Mouse (Mus musculus): ENCODE results near the gene Trpv4.

The Trpv4 gene

DNA sequence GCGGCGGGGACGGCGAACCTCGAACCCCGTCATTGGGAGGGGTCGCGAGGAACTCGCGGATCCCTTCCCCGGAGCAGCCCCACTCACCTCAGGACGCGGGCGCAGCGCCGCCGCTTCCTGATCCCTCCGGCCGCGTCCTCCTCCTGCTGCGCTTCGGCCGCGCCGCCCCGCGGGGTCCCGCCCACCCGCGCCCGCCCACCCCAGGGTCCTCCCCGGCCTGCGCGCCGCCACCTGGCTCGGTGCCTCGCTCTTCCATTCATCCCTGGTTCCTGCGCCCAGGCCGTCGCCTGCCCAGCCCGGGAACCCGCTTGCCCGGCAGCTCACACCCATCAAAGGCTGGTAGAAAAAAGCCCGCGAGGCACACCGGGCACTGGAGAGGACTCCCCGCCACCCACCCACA lies at the start of gene Trpv4:
TSS of gene Trpv4 (minus strand) at position 167 of the 400 bp plus-strand sequence.
- DNase-seq (ENCODE audit: low spot score), result no peak

DNA sequence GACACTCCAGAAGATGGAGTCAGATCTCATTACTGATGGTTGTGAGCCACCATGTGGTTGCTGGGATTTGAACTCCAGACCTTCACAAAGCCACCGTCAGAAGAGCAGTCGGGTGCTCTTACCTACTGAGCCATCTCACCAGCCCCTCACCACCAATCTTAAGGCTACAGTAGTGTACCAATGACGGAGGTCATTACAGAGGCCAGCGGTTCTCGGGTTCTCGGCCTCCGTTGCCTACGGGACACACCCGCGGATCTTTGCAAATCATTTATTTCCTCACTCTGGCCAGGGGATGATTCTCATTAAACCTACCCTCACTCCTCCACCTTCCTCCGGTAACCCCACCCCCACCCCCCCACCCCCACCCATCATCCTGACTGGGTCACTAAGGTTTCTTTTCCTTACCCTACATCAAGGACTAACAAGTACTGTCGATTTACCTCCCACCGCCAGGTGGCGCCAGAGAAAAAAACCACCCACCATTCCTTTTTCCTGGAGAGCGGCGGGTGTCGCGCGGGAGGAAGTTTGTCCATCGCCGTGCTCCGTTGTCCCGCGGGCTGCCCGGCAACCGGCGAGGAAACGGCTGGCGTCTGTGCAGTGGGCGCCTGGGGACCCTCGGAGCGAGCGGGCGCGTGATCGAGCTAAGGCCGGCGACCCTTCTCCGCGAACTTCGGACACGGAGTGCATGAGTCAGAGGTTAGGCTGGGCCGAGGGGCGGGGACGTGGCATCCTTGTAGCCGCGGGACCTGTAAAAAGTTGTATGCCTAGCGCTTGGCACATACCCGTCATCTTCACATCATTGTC lies 49.2 kb upstream of the Trpv4 start, which contains the start of gene Tchp:
TSS of gene Tchp (plus strand) at position 496 of the 804 bp plus-strand sequence.
- peak; percentile 93 for DNase-seq (ENCODE audit: low spot score)

DNA sequence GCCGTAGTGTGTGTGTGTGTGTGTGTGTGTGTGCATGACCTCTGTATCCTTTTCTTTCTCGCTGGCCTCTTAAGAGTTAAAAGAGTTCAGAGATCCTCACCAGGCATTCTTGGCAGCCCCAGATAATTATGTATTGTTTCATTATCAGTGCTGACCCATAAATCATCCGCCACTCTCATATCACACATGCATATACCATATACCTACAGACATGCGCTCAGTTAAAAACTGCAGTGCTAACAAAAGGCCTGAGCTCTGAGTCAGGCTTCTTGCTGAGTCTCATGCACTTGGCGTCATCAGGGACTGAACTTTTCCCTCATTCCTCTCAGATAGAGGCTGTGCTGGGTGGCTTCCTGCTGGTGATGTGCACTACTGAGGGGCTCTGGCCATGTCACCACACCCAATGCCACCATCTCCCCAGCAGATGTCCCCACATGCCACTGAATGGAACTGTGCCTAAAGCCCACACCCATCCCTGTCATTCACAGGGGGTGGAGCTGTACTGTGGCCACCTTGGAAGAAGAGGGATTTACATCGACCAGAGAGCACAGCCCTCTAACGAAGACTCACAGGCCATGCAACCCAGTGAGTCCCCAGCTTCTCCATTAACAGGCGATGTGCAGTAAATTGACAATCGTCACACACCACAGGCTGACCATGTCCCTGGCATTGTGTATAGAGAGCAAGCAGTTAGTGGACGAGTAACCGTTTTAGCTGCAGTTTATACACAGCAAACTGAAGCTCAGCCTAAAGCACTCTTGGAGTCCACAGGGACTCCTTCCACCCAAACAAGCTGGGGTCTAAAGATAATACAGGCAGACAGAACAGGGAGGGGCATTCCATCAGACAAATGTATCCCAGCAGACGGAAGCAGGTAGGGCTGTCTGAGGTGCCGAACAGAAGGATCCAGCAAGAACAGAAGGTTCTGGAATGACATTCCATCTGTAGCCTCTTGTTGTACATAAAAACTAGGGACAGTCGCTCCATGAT lies 44.5 kb upstream of the Trpv4 start:
- peak; percentile 37 for DNase-seq (ENCODE audit: low spot score)

DNA sequence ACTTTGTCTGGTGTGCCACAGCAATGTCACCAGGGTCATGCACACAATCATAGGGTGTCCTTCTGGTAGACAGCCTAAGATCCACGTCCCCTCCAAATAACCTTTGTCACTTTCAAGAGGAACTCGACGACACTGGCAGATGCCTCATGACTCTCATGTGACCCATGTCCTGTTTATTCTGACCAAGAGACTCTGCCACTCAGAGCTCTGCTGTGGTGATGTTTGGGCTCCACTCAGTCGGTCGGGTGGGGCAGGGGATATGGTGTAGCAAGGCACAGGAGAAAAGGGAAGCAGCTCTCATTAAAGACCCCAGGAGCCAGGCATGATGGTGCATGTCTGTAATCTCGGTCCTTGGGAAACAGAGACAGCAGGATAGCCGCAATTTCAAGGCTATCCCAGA lies 40.8 kb upstream of the Trpv4 start:
- peak; percentile 60 for DNase-seq (ENCODE audit: low spot score)

DNA sequence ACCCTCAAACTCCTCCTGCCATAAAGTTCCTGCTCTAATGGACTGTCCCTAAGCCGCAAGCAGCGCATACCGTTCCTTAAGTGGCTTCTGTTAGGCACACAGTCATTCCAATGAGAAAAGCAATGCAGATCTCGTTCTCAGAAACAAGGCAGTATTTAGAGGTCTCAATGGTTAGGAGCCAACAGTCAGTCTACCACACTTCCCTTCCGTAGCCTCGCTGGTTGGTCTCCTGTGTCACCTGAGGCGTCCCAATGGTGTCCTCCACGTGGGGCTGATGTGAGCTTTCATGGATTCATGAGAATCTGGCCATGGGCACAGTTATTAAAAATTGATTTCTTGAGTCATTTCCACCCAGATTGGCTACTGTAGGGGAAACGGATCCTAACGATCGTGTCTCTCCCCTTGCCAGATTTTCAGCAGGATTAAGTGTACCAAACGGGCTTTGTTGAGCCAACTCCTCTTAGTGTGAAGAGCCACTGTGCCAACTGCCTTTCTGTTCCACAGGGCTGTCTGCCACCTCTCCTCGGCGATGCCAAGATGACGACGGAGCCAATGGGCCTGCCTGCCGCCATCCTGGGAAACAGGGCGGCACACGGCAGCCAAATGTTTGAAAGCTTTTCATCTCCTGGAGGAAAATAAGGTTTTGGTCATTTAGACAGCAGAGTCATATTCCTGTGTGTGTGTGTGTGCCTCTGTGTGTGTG lies 40.0 kb upstream of the Trpv4 start:
- no peak for DNase-seq (ENCODE audit: low spot score)

DNA sequence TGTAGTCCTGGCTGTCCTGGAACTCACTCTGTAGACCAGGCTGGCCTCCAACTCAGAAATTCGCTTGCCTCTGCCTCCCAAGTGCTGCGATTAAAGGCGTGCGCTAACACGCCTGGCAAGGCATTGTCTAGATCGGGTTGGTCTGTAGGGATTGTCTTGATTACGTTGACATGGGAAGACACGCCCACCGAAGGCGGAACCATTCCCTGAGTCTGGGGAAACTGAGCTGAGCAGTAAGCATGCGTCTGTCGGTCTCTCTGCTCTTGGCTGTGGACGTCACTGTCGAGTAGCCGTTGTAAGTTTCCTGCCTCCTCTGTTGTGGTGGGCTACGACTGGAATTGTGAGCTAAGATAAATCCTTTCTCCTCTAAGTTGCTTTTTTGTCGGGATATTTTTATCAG lies 38.7 kb upstream of the Trpv4 start:
- no peak for DNase-seq (ENCODE audit: low spot score)

DNA sequence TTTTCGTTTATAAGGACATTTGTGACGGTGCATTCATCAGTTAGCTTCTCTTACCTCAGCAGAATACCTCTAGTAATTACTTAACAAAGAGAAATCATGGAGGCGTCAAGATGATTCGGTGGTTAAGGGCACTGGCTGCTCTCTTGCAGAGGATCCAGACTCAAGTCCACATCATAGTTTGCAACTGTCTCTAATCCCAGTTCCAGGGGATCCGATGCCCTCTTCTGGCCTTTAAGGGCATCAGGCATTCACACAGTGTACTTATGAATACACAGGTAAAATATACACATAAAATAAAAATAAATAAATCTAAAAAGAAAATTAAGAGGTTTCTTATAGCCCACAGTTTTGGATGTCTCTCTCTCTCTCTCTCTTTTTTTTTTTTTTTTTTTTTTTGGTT lies 37.6 kb upstream of the Trpv4 start:
- no peak for DNase-seq (ENCODE audit: low spot score)

DNA sequence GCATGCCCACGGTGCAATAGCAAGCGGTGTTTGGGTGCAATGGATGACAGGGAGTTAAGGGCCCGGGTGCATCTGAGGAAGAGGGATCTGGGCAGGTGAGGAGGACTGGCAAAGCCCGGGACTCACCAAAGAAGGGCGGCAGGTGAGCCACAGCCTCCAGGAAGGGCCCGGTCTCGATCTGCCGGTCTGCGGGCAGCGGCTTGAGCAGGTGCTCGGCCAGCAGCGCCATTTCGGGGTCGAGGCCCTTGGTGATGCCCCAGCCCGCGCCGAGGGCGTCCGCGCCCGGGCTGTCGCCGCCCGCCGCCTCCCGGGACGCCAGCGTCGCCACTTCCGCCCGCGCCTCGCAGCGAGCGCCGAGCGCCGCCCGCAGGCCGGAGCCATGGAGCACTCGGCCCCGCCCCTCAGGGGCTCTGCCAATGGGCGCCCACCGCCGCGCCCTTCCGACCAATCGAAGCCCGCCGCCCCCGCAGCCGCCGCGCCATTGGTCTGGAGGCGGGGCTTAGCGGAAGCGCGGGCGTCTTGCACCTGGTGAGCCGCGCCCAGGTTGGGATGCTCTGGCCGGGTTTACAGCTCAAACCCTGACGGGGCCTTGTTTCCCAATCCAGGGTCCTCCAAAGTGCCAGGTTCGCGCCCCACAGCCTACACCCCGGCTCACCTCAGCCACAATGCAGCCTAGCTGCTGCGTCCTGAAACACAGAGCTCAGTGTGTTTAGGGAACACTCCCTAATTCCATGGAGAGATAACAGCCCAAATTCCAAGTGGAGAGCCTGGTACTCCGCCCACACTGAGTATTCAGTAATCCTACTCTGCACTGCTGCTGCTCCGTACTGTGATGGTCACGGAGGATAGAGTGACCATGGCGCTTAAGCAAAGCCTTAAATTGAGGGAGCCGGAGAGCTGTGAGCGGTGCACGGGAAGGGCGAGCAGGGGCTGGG lies 32.7 kb upstream of the Trpv4 start, which contains the start of gene Gltp:
TSS of gene Gltp (minus strand) at position 352 of the 935 bp plus-strand sequence.
- peak; percentile 89 for DNase-seq (ENCODE audit: low spot score)

DNA sequence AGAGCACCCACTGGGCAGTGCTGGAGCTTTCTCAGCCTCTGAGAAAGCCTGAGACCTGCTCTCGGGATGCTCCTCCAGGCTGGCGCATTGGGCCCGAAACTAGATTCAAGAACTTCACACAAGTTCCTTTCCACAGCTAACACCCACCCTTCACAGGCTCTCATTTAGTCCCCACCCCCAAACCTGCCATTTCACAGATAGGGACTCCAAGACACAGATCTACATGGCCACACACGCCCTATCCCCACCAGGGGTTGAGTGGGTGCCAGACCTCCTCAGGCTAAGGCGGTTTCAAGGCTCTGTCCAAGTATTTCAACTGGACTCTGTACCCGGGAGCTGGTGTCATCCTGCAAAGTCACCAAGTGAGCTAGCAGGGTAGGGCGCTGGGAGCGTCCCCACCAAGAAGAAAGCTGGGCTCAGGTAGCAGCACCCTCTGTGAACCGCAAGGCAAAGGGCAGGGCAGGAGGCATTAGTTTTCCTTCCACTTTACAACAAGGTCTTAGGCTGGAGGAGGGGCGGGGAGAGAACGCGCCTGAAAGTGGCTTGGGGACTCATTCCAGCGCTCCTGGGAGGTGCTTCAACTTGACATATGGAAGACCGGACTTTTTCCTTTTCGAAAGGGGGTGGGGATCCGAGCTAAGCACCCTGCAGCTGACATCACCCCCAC lies 31.6 kb upstream of the Trpv4 start:
- DNase-seq (ENCODE audit: low spot score), result peak; percentile 63

DNA sequence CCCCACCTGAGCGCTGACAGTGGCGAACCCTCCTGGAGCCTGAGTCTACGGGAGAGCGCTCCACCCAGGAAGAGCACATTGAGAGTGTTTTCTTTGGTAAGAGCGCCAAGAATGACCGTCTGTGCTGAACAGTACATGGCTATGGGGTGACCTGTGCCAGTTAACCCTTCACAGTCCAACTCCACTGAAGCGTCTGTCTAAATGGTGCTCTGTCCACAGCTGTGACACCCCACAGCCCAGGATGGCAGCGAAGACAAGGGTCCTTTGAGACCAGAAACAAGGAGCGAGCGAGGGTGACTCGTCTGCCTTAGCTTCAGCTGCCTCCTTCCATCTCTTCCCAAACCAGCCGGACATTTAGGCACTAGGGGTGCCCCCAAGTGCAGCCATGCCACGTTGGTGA lies 30.5 kb upstream of the Trpv4 start:
- DNase-seq (ENCODE audit: low spot score), result no peak

DNA sequence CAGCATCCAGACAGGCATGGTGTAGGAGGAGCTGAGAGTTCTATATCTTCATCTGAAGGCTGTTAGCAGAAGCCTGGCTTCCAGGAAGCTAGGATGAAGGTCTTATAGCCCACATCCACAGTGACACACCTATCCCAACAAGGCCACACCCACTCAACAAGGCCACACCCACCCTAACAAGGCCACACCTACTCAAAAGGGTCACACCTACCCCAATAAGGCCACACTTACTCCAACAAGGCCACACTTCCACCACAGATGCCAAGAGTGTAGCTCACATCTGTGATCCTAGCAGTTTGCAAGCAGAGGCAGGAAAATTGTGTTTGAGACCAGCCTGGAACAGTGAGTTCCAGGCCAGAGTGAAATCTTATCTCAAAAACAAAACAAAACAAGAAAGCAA lies 29.7 kb upstream of the Trpv4 start:
- no peak for DNase-seq (ENCODE audit: low spot score)

DNA sequence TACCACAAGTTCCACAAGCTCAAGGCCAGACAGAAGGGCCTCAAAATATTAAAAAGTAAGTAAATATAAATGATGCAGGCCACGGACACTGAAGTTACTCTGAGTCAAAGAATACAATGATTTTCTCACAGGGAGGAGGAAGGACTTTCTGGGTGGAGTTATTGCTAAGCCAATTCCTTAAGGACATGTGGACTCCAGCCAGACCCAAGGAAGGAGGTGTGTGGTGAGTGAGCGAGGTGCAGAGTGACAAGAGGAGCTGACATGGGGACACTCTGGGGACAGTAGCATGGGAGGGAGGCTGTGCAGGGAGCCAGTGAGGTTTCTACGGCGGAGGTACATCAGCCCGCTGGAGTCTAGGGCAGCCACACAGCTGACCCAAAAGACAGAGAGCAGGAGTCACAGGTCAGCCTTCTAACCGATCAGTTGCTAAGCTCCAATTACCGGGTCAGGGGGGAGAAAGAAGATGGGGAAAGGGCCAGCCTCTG lies 28.5 kb upstream of the Trpv4 start:
- DNase-seq (ENCODE audit: low spot score), result no peak

DNA sequence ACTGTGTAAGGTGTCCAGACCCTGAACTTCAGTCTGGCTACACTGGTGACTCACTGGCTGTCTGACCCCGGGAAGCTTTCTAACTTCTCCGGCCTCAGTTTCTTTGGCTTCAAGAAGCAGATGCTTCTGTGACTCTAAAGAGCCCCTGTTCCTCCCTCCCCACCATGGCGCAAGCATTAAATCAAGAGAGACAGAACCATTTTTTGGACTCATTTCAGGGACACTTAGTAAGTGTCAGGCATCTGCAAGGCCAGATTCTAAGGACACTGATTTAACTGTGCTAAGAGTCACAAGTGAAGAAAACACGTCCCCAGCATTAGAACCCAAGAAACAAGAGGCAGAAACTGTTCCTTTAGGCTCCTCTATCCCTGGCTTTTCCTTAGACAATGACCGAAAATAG lies 27.8 kb upstream of the Trpv4 start:
- DNase-seq (ENCODE audit: low spot score), result no peak

DNA sequence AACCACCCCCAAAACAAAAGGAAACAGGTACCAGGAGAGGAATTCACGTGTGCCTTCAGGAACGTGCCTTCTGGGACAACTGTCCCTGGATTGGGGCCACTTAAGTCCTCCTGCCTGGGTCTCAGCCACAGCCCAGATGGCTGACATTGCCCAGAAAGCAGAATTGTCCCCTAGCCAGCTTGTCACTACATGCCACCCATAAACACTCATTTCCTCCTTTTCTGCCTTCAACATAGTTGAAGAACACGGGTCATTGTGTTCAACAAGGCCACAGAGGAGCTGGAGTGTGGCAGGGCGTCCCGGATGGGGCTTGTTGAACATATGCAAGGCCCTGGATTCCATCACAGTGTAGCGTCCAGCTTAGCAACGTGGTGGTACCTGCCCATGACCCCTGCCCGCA lies 23.5 kb upstream of the Trpv4 start:
- no peak for DNase-seq (ENCODE audit: low spot score)

DNA sequence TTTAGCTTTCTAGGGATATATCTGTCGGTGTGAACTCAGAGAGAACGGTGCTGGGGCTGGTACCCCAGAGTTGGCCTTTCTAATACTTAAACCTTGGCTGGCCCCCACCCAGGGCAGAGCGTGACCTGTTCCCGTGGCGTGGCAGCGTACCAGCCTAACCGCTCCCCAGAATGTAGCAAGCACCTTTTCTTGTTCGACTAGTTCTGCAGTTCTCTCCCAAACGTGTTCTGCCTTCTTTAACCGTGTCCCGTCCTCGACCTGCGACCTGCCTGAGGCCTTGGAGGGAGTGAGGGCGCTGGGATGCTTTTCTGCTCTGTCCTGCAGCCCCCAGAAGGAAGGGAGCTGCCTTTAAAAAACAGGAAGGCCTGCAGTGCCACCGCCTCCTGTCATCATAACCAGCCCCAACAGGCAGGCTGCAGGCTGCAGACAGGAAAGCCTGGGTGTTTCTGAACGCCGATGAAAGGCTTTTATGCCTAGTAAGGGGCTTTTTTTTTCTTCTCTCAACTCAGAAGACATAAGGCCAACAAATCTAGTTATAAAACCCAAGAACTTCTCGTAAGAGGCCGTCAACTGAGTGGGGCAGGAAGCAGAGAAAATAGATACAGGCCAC lies 22.6 kb upstream of the Trpv4 start:
- DNase-seq (ENCODE audit: low spot score), result no peak

DNA sequence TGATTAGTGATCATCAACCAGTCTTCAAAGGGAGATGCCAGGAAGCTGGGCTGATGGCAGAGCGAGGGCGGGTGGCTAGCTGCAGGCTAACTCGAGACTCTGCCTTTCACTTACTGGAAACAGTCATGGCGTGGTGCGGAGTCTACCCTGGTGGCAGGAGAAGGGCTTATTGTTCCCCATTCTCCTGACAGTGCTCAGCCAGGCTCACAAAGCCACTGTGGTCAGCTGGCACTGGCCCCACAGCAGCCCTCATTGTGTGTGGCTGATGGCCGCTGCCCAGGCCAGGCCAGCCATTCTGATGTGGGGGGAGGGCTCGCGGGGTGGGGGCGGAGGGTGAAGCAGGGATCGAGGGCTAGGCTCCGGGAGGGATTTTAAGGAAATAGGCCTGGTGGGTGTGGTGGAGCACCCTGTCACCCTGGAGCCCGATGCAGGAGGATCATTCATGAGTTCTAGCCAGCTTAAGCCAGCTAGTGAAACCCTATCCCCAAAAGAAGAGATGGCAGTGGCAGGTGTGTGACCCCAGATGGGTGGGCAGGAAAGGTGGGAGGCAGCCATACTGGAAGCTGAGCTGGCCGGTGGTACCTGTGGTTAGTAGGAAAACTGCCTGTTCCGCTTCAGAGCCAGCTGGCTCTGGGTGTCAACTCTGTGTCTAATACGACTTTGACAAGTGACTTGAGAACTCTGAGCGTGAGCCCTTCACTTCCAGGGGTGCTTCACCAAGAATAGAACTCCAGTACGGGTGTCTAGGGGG lies 21.8 kb upstream of the Trpv4 start:
- DNase-seq (ENCODE audit: low spot score), result no peak

DNA sequence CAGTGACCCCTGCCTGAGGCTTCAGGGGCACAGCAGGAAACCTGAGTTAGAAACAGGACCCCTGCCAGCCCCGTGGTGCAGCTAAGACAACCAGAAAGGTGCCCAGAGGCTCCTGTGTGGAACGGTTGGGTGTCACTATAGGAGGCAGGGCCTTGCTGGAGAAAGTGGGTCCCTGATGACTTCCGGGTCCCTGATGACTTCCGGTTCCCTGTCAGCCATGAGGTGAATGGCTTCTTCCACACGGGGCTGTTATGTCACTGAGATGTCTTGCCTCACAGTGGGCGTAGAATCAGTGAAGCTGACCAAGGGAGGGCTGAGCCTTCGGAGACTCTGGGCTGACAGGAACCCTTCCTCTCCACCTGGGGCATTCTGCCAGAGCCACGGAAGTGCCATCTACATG lies 16.4 kb upstream of the Trpv4 start:
- no peak for DNase-seq (ENCODE audit: low spot score)

DNA sequence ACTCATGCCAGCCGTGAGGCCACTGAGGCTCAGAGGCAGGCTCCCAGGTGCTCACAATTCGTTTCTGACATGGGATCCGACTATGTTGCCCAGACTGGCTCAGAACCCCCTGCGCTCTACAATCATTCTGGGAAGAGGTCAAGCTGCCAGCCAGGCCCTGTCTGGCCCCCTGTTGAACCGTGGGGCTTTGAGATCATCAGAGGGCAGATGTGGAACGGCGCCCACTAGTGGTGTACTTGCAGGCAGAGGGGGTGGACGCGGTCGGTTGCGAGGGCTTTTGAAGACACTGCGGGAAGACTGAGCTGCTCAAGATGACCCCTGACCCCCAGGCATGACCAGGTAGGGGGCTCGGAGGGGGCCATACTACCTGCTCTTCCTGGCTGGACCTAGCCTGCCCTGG lies 14.9 kb upstream of the Trpv4 start:
- no peak for DNase-seq (ENCODE audit: low spot score)

DNA sequence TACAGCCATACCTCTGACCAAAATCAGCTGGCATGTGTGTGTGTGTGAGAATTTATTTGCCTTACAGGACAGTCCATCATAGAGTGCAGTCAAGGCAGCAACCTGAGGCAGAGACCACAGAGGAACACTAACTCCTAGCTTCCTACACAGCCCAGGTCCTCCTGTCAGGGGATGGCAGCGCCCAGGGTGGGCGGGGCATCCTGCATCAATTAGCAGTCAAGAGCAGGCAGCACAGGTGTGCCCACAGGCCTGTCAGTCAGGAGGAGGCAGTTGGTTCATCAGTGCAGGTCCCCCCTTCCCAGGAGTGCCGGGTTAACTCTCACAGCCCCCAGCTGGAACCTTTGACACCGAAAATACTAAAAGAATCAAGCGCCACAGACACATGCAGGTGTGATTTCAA lies 10.8 kb upstream of the Trpv4 start:
- no peak for DNase-seq (ENCODE audit: low spot score)
